Mouse (Mus musculus): Measurements from ENCODE around the gene Gm9045.
A peak's percentile ranks its signal among the peaks of the same experiment; 100 is the strongest.
"Not testable (repeated sequence)": the region's sequence is repeated elsewhere in the genome, so short reads cannot be mapped to it uniquely, and the experiment has no call there.

The Gm9045 gene

DNA sequence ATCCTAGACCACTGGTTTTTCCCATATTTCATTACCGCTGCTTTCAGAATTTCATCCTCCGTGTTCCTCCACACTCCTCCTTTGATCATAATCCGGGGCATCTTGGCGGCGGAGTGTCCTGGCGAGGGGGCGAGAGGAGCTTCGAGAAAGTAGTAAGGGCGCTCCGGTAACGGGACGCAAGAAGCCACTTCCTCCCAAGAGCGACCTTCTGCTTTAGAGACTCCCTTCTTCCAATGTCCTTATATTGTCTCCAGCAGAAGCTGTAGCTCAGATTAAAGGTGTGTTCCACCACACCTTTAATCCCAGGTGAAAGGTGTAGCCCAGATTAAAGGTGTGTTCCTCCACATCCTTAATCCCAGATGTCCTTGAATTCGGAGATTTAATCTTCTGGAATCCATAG, at the start of gene Gm9045:
Gene Gm9045, minus strand, starts transcription at position 101 of the 400 bp plus-strand sequence.
- not testable (repeated sequence) for DNase-seq (ENCODE audit: low read depth, low spot score)

- DNase-seq (ENCODE audit: low read depth, low spot score): peak; percentile 86
Observed at GRCm38 (mm10) chr10:118370443-118370842, 32.8 kb upstream of the Gm9045 start.

GRCm38 (mm10) chr10:118369518-118369917, 31.9 kb upstream of the Gm9045 start:
- no peak for DNase-seq (ENCODE audit: low read depth, low spot score)

DNA sequence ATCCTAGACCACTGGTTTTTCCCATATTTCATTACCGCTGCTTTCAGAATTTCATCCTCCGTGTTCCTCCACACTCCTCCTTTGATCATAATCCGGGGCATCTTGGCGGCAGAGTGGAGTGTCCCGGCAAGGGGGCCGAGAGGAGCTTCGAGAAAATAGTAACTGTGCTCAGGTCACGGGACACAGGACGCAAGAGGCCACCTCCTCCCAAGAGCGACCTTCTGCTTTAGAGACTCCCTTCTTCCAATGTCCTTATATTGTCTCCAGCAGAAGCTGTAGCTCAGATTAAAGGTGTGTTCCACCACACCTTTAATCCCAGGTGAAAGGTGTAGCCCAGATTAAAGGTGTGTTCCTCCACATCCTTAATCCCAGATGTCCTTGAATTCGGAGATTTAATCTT, 16.4 kb upstream of the Gm9045 start, which contains the start of gene Gm9049:
Gene Gm9049, minus strand, starts transcription at position 101 of the 400 bp plus-strand sequence.
- not testable (repeated sequence) for DNase-seq (ENCODE audit: low read depth, low spot score)

GRCm38 (mm10) chr10:118348579-118348978, 10.9 kb upstream of the Gm9045 start, which contains the start of gene Gm9048:
Gm9048 (minus strand) TSS chr10:118348679.
- DNase-seq (ENCODE audit: low read depth, low spot score): not testable (repeated sequence)

- DNase-seq (ENCODE audit: low read depth, low spot score): not testable (repeated sequence)
Observed at GRCm38 (mm10) chr10:118343155-118343554, 5.5 kb upstream of the Gm9045 start, which contains the start of gene Gm9046. Gm9046 (minus strand) TSS chr10:118343255.

DNA sequence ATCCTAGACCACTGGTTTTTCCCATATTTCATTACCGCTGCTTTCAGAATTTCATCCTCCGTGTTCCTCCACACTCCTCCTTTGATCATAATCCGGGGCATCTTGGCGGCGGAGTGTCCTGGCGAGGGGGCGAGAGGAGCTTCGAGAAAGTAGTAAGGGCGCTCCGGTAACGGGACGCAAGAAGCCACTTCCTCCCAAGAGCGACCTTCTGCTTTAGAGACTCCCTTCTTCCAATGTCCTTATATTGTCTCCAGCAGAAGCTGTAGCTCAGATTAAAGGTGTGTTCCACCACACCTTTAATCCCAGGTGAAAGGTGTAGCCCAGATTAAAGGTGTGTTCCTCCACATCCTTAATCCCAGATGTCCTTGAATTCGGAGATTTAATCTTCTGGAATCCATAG, 5.3 kb downstream of the Gm9045 start, which contains the start of gene Gm9044:
Gene Gm9044, minus strand, starts transcription at position 101 of the 400 bp plus-strand sequence.
- not testable (repeated sequence) for DNase-seq (ENCODE audit: low read depth, low spot score)

- DNase-seq (ENCODE audit: low read depth, low spot score): not testable (repeated sequence)
Observed at GRCm38 (mm10) chr10:118326869-118327268, 10.8 kb downstream of the Gm9045 start, which contains the start of gene Gm9040. Gm9040 (minus strand) TSS chr10:118326969.

GRCm38 (mm10) chr10:118319024-118319423, 18.6 kb downstream of the Gm9045 start:
- no peak for DNase-seq (ENCODE audit: low read depth, low spot score)

DNA sequence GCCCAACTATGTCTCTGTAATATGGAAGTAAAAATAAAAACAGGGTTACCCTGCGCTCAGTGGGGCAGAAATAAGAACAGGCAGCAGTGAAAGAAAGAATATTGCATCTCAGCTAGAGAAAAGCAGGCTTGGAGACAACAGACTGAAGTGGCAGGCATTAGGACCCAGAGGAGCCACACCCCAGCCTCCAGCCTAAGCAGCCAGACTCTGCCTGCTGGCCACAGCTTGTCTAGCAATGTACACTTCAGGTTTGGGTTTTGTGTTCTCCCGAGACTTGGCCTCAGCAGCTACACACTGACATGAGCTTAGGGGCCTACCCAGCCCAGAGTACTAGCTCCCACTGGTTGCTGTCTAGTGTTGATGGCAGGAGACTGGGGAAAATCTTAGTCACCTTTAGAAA, 35.5 kb downstream of the Gm9045 start:
- not testable (repeated sequence) for DNase-seq (ENCODE audit: low read depth, low spot score)

- no peak for DNase-seq (ENCODE audit: low read depth, low spot score)
Observed at GRCm38 (mm10) chr10:118294938-118295337, 42.7 kb downstream of the Gm9045 start, which contains the start of gene Iltifb. Iltifb (minus strand) TSS chr10:118295038.
